Mouse (Mus musculus): ENCODE measurements around the gene Rfwd3.
"Not testable (repeated sequence)": the region's sequence is repeated elsewhere in the genome, so short reads cannot be mapped to it uniquely, and the experiment has no call there.

Gene Rfwd3

GRCm38 (mm10) chr8:111290586-111290985, 9.4 kb downstream of the Rfwd3 start:
- no peak for DNase-seq (ENCODE audit: low read depth, low spot score)

DNA sequence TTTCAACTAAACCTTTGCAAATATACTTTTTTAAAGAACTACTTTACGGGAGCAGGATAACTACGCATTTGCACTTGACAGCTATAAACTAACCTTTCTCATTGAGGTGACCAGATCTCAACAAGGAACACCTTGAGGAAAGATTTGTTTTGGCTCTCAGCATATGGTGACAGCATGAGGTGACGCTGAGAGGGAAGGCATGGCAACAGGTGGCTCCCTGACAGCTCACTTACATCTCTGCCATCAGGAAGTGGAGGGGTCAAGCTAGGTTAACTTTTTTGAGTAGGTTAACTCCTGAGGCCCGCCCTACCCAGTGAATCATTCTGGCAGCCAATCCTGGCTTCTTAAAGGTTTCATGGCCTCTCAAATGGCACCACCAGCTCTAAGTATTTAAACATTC, 14.4 kb downstream of the Rfwd3 start:
- no peak for DNase-seq (ENCODE audit: low read depth, low spot score)

- DNase-seq (ENCODE audit: low read depth, low spot score) = no peak
Measured at GRCm38 (mm10) chr8:111282093-111282492, 17.9 kb downstream of the Rfwd3 start.

DNA sequence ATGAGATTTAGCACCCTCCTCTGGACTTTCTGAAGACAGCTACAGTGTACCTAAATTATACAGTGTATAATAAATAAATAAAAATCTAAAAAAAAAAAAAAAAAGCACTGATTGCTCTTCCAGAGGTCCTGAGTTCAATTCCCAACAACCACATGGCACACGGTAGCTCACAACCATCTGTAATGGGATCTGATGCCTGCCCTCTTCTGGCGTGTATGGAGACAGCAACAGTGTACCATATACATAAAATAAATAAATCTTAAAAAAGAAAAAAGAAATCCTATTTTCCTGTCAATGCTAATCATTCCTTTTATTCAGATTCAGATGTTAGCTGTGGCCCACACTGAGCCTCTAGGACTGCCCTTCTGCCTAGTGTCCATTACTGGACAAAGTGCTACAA, 31.7 kb downstream of the Rfwd3 start:
- no peak for DNase-seq (ENCODE audit: low read depth, low spot score)

GRCm38 (mm10) chr8:111266161-111266560, 33.9 kb downstream of the Rfwd3 start:
- DNase-seq (ENCODE audit: low read depth, low spot score) = not testable (repeated sequence)

- no peak for DNase-seq (ENCODE audit: low read depth, low spot score)
Measured at GRCm38 (mm10) chr8:111264693-111265220, 35.3 kb downstream of the Rfwd3 start.

DNA sequence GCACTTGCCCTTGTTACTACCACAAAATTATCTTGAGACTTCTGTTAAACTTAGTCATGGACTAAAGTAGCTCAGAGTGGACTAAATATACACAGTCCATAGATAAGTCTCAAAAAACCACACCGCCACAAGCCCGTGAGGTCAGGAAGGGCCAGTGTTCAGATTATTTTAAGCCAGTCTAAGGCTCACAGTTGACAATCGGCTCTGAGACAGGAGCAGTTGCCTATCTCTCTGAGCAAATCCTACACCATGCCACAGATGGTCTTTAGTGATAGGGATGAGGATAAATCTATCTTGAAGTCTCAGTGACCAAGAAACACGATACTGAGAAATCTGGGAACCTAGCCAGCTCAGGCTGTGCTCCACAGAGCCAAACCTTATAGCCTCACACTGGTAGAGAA, 38.0 kb downstream of the Rfwd3 start:
- DNase-seq (ENCODE audit: low read depth, low spot score) = no peak

DNA sequence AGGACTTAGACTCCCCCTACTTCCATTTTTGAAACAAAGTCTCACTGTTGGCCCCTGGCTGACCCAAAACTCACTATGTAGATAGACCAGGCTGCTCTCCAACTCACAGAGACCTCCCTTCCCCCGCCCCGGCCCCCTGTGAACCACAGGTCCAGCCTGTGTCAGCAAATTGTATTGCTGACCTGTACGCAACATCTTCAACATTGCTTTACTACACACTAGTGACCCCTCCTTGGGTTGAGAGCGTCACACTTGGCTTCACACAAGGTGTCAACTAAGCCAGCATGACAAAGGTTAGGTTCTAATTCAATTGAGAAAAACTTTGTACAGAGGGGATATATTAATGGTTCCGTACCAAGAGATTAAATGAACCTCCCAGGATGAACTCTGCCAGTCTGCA, 39.8 kb downstream of the Rfwd3 start:
- DNase-seq (ENCODE audit: low read depth, low spot score) = no peak

GRCm38 (mm10) chr8:111259408-111259741, 40.6 kb downstream of the Rfwd3 start:
- no peak for DNase-seq (ENCODE audit: low read depth, low spot score)

DNA sequence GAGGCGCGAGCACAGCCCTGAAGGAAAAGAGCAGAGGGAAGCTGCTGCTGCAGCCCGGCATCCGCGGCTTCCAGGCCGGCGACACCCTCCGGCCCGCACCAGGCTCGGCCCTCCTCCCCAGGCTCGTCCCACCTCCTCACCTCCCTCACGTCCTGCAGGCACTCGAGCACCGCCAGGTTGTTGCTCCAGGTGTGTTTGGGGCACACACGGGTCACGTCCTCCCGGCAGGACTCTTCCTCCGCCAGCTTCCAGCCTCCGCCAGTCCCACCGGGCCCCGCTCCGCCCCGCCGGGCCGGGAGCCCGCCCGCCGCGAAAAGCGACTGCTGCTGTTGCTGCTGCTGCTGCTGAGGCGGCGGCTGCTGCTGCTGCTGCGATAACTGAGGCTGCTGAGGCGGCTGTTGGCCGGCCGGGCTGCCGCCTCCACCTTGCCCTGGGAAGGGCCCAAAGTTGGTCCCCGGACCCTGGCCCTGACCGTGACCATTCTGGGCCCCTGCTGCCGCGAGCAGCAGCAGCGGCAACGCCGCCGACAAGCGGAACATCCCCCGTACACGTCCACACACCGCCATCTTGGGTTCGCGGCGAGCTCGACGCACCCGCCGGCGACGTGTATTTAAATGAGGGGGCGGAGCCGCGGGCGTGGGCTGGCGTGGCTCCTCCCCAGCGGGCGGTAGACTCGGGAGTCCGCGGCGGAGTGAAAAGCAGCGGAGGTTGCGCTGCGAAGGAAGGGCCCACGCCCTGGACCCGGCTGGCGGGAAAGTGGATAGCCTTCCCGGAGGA, 41.2 kb downstream of the Rfwd3 start, which contains the start of gene Glg1:
Gene Glg1, minus strand, starts transcription at position 586 of the 777 bp plus-strand sequence.
- DNase-seq (ENCODE audit: low read depth, low spot score) = peak; percentile 88

DNA sequence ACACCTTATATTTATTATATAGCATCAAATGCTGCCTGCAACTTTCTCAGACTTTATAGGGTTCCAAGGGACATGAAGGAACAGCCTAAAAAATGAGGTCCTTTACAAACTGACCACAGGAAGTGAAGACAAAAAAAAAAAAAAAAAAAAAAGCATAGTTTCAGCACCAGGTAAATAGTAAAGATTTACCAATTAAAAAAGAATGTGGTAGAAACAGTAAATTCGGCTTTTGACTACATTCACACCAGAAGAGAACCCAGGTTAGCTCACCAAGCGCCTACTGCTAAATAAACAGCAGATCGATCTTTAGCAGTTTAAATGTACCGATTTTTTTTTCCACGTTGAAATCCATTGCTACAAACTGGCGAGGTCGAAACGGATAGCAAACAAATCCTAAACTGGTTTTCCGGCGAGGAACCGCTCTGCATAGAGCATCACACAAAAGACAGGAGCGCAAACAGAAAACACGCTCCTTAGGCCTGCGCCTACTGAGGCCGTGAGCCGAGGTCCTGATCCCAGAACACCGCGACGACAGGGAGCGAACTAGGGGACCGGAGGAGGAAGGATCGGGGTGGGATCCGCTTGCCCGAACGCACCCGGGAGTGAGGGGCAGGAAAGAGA, 41.9 kb downstream of the Rfwd3 start:
- DNase-seq (ENCODE audit: low read depth, low spot score) = peak; percentile 40

- DNase-seq (ENCODE audit: low read depth, low spot score) = no peak
Measured at GRCm38 (mm10) chr8:111252487-111253112, 47.4 kb downstream of the Rfwd3 start.

DNA sequence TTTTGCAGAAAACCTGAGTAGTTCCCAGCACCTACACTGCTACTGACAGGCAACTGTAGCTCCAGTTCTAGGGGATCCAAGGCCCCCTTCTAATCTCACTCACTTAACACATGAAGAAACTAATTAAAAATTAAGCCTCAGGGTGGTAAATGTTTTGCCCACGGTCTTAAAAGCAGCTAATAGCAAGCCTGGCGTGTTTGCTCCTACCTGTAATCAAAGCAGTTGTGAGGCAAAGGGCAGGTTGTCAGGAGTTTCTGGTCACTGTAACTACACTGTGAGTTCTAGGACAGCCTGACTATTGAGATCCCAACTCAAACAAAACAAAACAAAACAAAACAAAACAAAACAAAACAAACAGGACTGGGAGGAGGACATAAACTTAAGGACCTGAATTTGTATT, 49.9 kb downstream of the Rfwd3 start:
- DNase-seq (ENCODE audit: low read depth, low spot score) = no peak

GRCm38 (mm10) chr8:111248136-111248535, 51.9 kb downstream of the Rfwd3 start:
- no peak for DNase-seq (ENCODE audit: low read depth, low spot score)

DNA sequence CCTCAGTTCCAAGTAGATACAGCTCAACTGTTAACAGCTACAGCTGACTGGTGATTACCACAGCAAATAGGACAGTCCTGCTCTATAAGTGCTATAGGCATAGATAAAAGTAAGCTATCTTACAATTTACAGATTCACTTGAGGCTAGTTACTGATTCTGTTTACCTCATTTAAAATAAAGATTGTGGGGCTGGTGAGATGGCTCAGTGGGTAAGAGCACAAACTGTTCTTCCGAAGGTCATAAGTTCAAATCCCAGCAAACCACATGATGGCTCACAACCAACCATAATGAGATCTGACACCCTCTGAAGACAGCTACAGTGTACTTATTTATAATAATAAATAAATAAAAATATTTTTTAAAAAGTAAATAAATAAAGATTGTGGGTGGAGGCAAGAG, 53.2 kb downstream of the Rfwd3 start:
- not testable (repeated sequence) for DNase-seq (ENCODE audit: low read depth, low spot score)

DNA sequence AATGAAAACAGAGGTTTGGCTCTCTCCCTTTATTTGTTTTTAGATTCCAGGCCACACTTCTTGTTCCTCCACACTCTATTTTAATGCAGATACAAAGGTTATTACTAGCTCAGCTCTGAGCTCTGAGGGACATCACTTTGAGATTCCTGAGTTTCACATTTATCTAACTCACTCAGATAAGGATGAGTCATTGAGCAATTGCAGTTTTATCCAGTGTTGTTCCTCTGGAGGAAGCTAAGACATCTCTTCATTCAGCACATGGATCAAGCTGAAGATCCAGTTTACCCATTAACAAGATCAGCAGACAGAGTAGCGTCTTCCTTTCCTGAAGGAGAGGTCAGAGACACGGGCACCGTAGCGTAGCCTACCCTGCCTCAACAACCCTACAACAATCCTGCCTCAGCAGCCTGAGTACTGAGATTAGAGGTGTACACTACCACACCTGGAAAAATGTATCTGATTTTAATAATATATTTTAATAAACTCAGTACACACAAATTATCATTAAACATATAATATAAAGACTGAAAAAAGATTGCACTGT, 53.7 kb downstream of the Rfwd3 start:
- no peak for DNase-seq (ENCODE audit: low read depth, low spot score)

DNA sequence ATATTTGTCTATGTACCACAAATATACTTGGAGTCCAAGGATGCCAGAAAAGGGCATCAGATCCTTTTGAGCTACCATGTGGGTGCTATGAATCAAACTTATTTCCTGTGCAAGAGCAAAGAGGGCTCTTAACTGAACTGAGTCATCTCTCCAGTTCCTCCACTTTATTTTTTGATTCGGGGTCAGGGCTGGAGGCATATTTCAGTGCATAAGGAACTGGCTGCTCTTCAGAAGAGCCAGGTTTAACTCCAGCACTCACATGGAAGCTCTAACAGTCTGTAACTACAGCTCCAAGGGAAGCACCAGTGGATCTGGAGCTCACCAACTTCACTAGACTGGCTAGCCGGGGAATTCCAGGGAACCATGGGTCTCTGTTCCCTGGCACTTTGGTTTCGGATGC, 62.7 kb downstream of the Rfwd3 start:
- DNase-seq (ENCODE audit: low read depth, low spot score) = no peak

GRCm38 (mm10) chr8:111233730-111234129, 66.3 kb downstream of the Rfwd3 start:
- no peak for DNase-seq (ENCODE audit: low read depth, low spot score)

- no peak for DNase-seq (ENCODE audit: low read depth, low spot score)
Measured at GRCm38 (mm10) chr8:111224153-111224552, 75.9 kb downstream of the Rfwd3 start.
